ENCODE assay signal across 8 mouse cellular contexts in genomic region chr11:59162443-59163254, GRCm38 (mm10). TPM values are rescaled to one million over a fixed set of nuclear protein-coding genes. Genes with fewer than 3 reads are reported as not detected.
DNase-seq lines count a peak whose midpoint lies in the region; ATAC-seq and TF ChIP-seq lines count a peak whose summit lies in the region.

No protein-coding gene starts in this region.

- H3K36me3 ChIP-seq in heart, embryonic 10.5 days, result peaks cover 18% of the 10 kb centered on the region
- H3K36me3 ChIP-seq in ES-E14 (ENCODE audit: control insufficient read depth, insufficient read depth, low read length, poor library complexity, severe bottlenecking), result no peaks in the 10 kb centered on the region
- H3K36me3 ChIP-seq in forebrain, embryonic 16.5 days (ENCODE audit: control insufficient read depth, insufficient read depth), result 0 out of 2 replicates have a peak, but pooled peaks cover 3% of the 10 kb centered on the region
- peaks cover 21% of the 10 kb centered on the region for H3K36me3 ChIP-seq in liver, embryonic 14.5 days (replicated peaks; ENCODE audit: control insufficient read depth, insufficient read depth, low read depth)

- H3K4me1 ChIP-seq in heart, embryonic 10.5 days, result peaks cover 36% of the 10 kb centered on the region
- H3K4me1 ChIP-seq in ES-E14 (ENCODE audit: control insufficient read depth in 2 of 2, insufficient read depth in 2 of 2, low read length in 2 of 2, poor library complexity in 1 of 2), result peaks cover 0 to 10% of the 10 kb centered on the region in 2 experiments; a peak in 1 of 4 replicates
- H3K4me1 ChIP-seq in forebrain, embryonic 16.5 days (replicated peaks; ENCODE audit: control insufficient read depth, insufficient read depth, low read length), result peaks cover 17% of the 10 kb centered on the region
- peaks cover 34 to 36% of the 10 kb centered on the region in 2 experiments for H3K4me1 ChIP-seq in liver, embryonic 14.5 days (replicated peaks; ENCODE audit: control insufficient read depth in 2 of 2, insufficient read depth in 2 of 2, low read length in 1 of 2)

- TF ChIP-seq CTCF in liver, embryonic 14.5 days (IDR thresholded peaks at IDR 0.05; ENCODE audit: low read depth), result no peak

- intact Hi-C loops in heart, postnatal 14 days (cut with DNase I), result loop anchor here (1.0 kb wide), 1 partner anchor 21 kb away; the partner anchor contains the start of gene Gjc2

- H3K9me3 ChIP-seq in heart, embryonic 10.5 days, result no peaks in the 10 kb centered on the region
- no peaks in the 10 kb centered on the region for H3K9me3 ChIP-seq in ES-E14 (ENCODE audit: control insufficient read depth, insufficient read depth, low read depth, low read length)
- H3K9me3 ChIP-seq in forebrain, embryonic 16.5 days (ENCODE audit: control insufficient read depth, low read length), result no peaks in the 10 kb centered on the region
- H3K9me3 ChIP-seq in liver, embryonic 14.5 days (ENCODE audit: control insufficient read depth, low read length), result no peaks in the 10 kb centered on the region

- no peak; the same call in 1 of the 2 replicates for ATAC-seq in forebrain, embryonic 16.5 days
- ATAC-seq in liver, embryonic 14.5 days (ENCODE audit: insufficient read depth), result no peak
- no peak for ATAC-seq in granulocyte monocyte progenitor cell, adult 5-6 weeks (replicated peaks; ENCODE audit: poor library complexity, severe bottlenecking)

- in situ Hi-C loops in ES-E14 (cut with MboI; ENCODE audit: low sequenced_read_pairs in 2 of 2, unreplicated experiment in 2 of 2), result no loop called here

- 55% methylated on average over 9 of the region's 9 CpGs for WGBS in heart, embryonic 10.5 days
- 54% methylated on average over 9 of the region's 9 CpGs for WGBS in forebrain, embryonic 16.5 days
- 42% methylated on average over 9 of the region's 9 CpGs for WGBS in liver, embryonic 14.5 days (ENCODE audit: insufficient replicate concordance)

- peak overlapping the region; percentile 78 for H3K4me2 ChIP-seq in forebrain, embryonic 16.5 days (ENCODE audit: low read length)
- H3K4me2 ChIP-seq in liver, embryonic 14.5 days (ENCODE audit: low read depth), result peak overlapping the region; percentile 89

- TF ChIP-seq EP300 in liver, embryonic 14.5 days (IDR thresholded peaks at IDR 0.05; ENCODE audit: low read depth), result peak; percentile 8; the same call in 1 of the 2 replicates

- H3K27ac ChIP-seq in heart, embryonic 10.5 days, result peak overlapping the region; percentile 99
- no peak overlapping the region; the same call in 1 of the 2 replicates for H3K27ac ChIP-seq in ES-E14 (ENCODE audit: insufficient read depth, low read depth, low read length, poor library complexity, severe bottlenecking)
- H3K27ac ChIP-seq in forebrain, embryonic 16.5 days (ENCODE audit: low read length), result peak overlapping the region; percentile 76
- peak overlapping the region; percentile 100 for H3K27ac ChIP-seq in liver, embryonic 14.5 days

- H3K4me3 ChIP-seq in heart, embryonic 10.5 days, result peak overlapping the region; percentile 84
- peak overlapping the region; percentile 29 to 88 for H3K4me3 ChIP-seq in ES-E14 (ENCODE audit: insufficient read depth in 1 of 2, low read depth in 1 of 2, low read length in 2 of 2, poor library complexity in 1 of 2, severe bottlenecking in 1 of 2)
- peak overlapping the region; percentile 80 for H3K4me3 ChIP-seq in forebrain, embryonic 16.5 days (replicated peaks; ENCODE audit: low read length)
- peak overlapping the region; percentile 72 to 85 for H3K4me3 ChIP-seq in liver, embryonic 14.5 days (ENCODE audit: insufficient read depth in 1 of 2, low read depth in 2 of 2, low read length in 2 of 2)

- DNase-seq in heart, embryonic 10.5 days (ENCODE audit: low spot score), result no peak
- DNase-seq in heart, postnatal 14 days, result no peak
- DNase-seq in ES-E14 (ENCODE audit: low read depth, low spot score), result no peak
- DNase-seq in liver, embryonic 14.5 days (ENCODE audit: low read depth in 3 of 3, low spot score in 3 of 3), result peak in 1 of 3 experiments; percentile 70
- no peak for DNase-seq in layer of hippocampus, adult 11-12 months (ENCODE audit: low spot score)
- no peak for DNase-seq in yolk sac, embryonic 10.5 days (ENCODE audit: low spot score)

- H3K9ac ChIP-seq in ES-E14 (ENCODE audit: insufficient read depth, low read depth, low read length, poor library complexity, severe bottlenecking), result peak overlapping the region; percentile 40; the same call in 1 of the 2 replicates
- peak overlapping the region; percentile 53 for H3K9ac ChIP-seq in forebrain, embryonic 16.5 days (replicated peaks; ENCODE audit: low read depth, low read length)
- H3K9ac ChIP-seq in liver, embryonic 14.5 days (replicated peaks), result peak overlapping the region; percentile 73

- H3K27me3 ChIP-seq in heart, embryonic 10.5 days (ENCODE audit: insufficient read depth, poor library complexity, severe bottlenecking), result no peaks in the 10 kb centered on the region
- no peaks in the 10 kb centered on the region for H3K27me3 ChIP-seq in forebrain, embryonic 16.5 days (replicated peaks; ENCODE audit: control insufficient read depth, insufficient read depth, low read length)
- H3K27me3 ChIP-seq in liver, embryonic 14.5 days (ENCODE audit: control insufficient read depth, insufficient read depth, low read length), result no peaks in the 10 kb centered on the region

TF ChIP-seq in ES-E14, 5 proteins besides CTCF, POLR2A, EP300 and RAD21:
- no peak for TF ChIP-seq HCFC1 (IDR thresholded peaks at IDR 0.05; ENCODE audit: borderline replicate concordance, insufficient read depth, low read length)
- no peak for TF ChIP-seq MAFK (IDR thresholded peaks at IDR 0.05; ENCODE audit: insufficient read depth, low read depth, low read length)
- TF ChIP-seq CHD2 (IDR thresholded peaks at IDR 0.05; ENCODE audit: low read depth, low read length), result no peak
- TF ChIP-seq ZNF384 (IDR thresholded peaks at IDR 0.05; ENCODE audit: low read depth, low read length), result no peak
- no peak for TF ChIP-seq ZC3H11A (IDR thresholded peaks at IDR 0.05; ENCODE audit: borderline replicate concordance, low read depth, low read length)

RNA-seq across cellular contexts. Expression of gene Iba57, which starts 0.9 kb away (rescaled TPM):
- 7.8 and 9.2 TPM in 2 replicates for polyA plus RNA-seq in heart, embryonic 10.5 days (2016; fragmentation: Nextera tagmentation; extraction: Ambion mirVana)
- 10 to 100 TPM; 14.7 to 17.7 TPM for total RNA-seq in heart, postnatal 14 days (2021)
- 3.2 and 4.7 TPM in 2 replicates for total RNA-seq in ES-E14 (2012; rRNA removed)
- polyA plus RNA-seq in forebrain, embryonic 16.5 days (2015; fragmentation: Nextera tagmentation; extraction: Ambion mirVana), result 7.9 and 8.0 TPM in 2 replicates
- polyA plus RNA-seq in liver, embryonic 14.5 days (2012; rRNA removed), result 7.9 and 8.0 TPM in 2 replicates
- 4.4 and 4.7 TPM in 2 replicates for polyA plus RNA-seq in liver, embryonic 14.5 days (2014; fragmentation: Nextera tagmentation; extraction: Ambion mirVana)
- total RNA-seq in granulocyte monocyte progenitor cell, adult 5-6 weeks (2014; fragmentation: Nextera tagmentation), result 0.84 and 2.8 TPM in 2 replicates
- total RNA-seq in granulocyte monocyte progenitor cell, adult 5-6 weeks (2017), result 3.9 and 6.0 TPM in 2 replicates

RNA-seq across cellular contexts. Expression of gene Gjc2, which starts 20.4 kb away (rescaled TPM):
- not detected in 2 replicates for polyA plus RNA-seq in heart, embryonic 10.5 days (2016; fragmentation: Nextera tagmentation; extraction: Ambion mirVana)
- 1 to 10 TPM; 1.1 TPM for total RNA-seq in heart, postnatal 14 days (2021)
- total RNA-seq in ES-E14 (2012; rRNA removed), result 0.26 TPM in 1 of 2 replicates, not detected in the other
- polyA plus RNA-seq in forebrain, embryonic 16.5 days (2015; fragmentation: Nextera tagmentation; extraction: Ambion mirVana), result 0.11 and 0.30 TPM in 2 replicates
- 0.08 and 0.10 TPM in 2 replicates for polyA plus RNA-seq in liver, embryonic 14.5 days (2012; rRNA removed)
- polyA plus RNA-seq in liver, embryonic 14.5 days (2014; fragmentation: Nextera tagmentation; extraction: Ambion mirVana), result 0.13 TPM in 1 of 2 replicates, not detected in the other
- total RNA-seq in granulocyte monocyte progenitor cell, adult 5-6 weeks (2014; fragmentation: Nextera tagmentation), result not detected in 2 replicates
- total RNA-seq in granulocyte monocyte progenitor cell, adult 5-6 weeks (2017), result not detected in 2 replicates

RNA-seq across cellular contexts. Expression of gene Obscn, which starts 26.4 kb away (rescaled TPM):
- polyA plus RNA-seq in heart, embryonic 10.5 days (2016; fragmentation: Nextera tagmentation; extraction: Ambion mirVana), result 20.6 and 36.7 TPM in 2 replicates
- 100 to 1,000 TPM; 506 to 513 TPM for total RNA-seq in heart, postnatal 14 days (2021)
- total RNA-seq in ES-E14 (2012; rRNA removed), result 0.36 and 0.58 TPM in 2 replicates
- 0.11 and 0.25 TPM in 2 replicates for polyA plus RNA-seq in forebrain, embryonic 16.5 days (2015; fragmentation: Nextera tagmentation; extraction: Ambion mirVana)
- polyA plus RNA-seq in liver, embryonic 14.5 days (2012; rRNA removed), result 0.11 TPM in 2 replicates
- polyA plus RNA-seq in liver, embryonic 14.5 days (2014; fragmentation: Nextera tagmentation; extraction: Ambion mirVana), result 0.06 and 0.13 TPM in 2 replicates
- not detected in 2 replicates for total RNA-seq in granulocyte monocyte progenitor cell, adult 5-6 weeks (2014; fragmentation: Nextera tagmentation)
- total RNA-seq in granulocyte monocyte progenitor cell, adult 5-6 weeks (2017), result not detected in 2 replicates

RNA-seq across cellular contexts. Expression of gene Guk1, which starts 29.4 kb away (rescaled TPM):
- polyA plus RNA-seq in heart, embryonic 10.5 days (2016; fragmentation: Nextera tagmentation; extraction: Ambion mirVana), result 127 and 152 TPM in 2 replicates
- 10 to 100 TPM; 79.4 to 83.8 TPM for total RNA-seq in heart, postnatal 14 days (2021)
- 188 and 238 TPM in 2 replicates for total RNA-seq in ES-E14 (2012; rRNA removed)
- polyA plus RNA-seq in forebrain, embryonic 16.5 days (2015; fragmentation: Nextera tagmentation; extraction: Ambion mirVana), result 181 and 201 TPM in 2 replicates
- polyA plus RNA-seq in liver, embryonic 14.5 days (2012; rRNA removed), result 40.2 and 41.1 TPM in 2 replicates
- 64.2 and 70.5 TPM in 2 replicates for polyA plus RNA-seq in liver, embryonic 14.5 days (2014; fragmentation: Nextera tagmentation; extraction: Ambion mirVana)
- 41.9 and 58.1 TPM in 2 replicates for total RNA-seq in granulocyte monocyte progenitor cell, adult 5-6 weeks (2014; fragmentation: Nextera tagmentation)
- total RNA-seq in granulocyte monocyte progenitor cell, adult 5-6 weeks (2017), result 33.2 and 35.9 TPM in 2 replicates

RNA-seq across cellular contexts. Expression of gene Mrpl55, which starts 39.6 kb away (rescaled TPM):
- polyA plus RNA-seq in heart, embryonic 10.5 days (2016; fragmentation: Nextera tagmentation; extraction: Ambion mirVana), result 122 and 123 TPM in 2 replicates
- total RNA-seq in heart, postnatal 14 days (2021), result 10 to 100 TPM; 91.5 to 95.2 TPM
- 66.4 TPM in 2 replicates for total RNA-seq in ES-E14 (2012; rRNA removed)
- polyA plus RNA-seq in forebrain, embryonic 16.5 days (2015; fragmentation: Nextera tagmentation; extraction: Ambion mirVana), result 87.6 and 95.9 TPM in 2 replicates
- polyA plus RNA-seq in liver, embryonic 14.5 days (2012; rRNA removed), result 25.3 and 41.2 TPM in 2 replicates
- polyA plus RNA-seq in liver, embryonic 14.5 days (2014; fragmentation: Nextera tagmentation; extraction: Ambion mirVana), result 56.8 and 59.8 TPM in 2 replicates
- total RNA-seq in granulocyte monocyte progenitor cell, adult 5-6 weeks (2014; fragmentation: Nextera tagmentation), result 22.7 and 45.8 TPM in 2 replicates
- total RNA-seq in granulocyte monocyte progenitor cell, adult 5-6 weeks (2017), result 59.9 and 82.1 TPM in 2 replicates

Comparison
In these comparisons a context has a peak if more than half of its experiments do, and no peak if none do; other contexts are left out.
1. RNA of gene Obscn, which starts 26.4 kb away (total RNA-seq): 506 to 513 TPM in heart, postnatal 14 days; 0.36 to 0.58 TPM in ES-E14 and not detected in granulocyte monocyte progenitor cell, adult 5-6 weeks; every median in the first group is over 100 times any median in the second.
2. Peak in every context shown above with its lines, with median percentiles within 50 percentile points of each other: H3K4me3 ChIP-seq and H3K9ac ChIP-seq.